In the genomic region with DNA sequence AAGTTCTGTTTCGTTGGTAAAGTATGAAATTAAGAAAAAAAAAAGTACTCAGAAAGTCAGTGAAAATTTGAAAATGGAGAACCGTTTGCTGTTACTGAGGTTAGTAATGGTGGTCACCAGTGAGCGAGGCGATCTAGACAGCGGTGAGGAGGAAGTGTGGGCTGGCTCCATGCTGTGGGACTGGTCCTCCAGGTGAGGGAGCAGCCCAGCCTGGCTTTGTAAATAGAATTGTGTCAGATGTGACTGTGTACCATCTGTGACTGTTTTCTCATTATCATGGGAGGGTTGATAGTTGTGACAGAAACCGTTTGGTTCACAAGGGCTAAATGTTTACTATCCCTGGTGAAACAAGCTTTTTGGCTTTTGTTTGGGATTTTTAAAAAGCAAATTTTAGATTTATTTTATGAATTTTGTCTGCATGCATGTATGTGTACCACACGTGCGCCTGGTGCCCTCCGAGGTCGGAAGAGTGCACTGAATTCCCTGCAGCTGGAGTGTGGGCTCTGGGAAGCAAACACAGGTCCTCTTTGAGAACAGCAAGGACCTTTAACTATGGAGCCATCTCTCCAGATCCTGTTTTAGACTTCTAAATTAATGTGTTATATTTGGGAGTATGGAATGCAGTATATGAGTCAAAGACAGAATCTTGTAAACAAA, we compare ENCODE assay signal across 21 mouse cellular contexts. TPM values are rescaled to one million over a fixed set of nuclear protein-coding genes. Genes with fewer than 3 reads are reported as not detected.
A peak's percentile ranks its signal among the peaks of the same experiment; 100 is the strongest.
DNase-seq lines count a peak whose midpoint lies in the region; ATAC-seq and TF ChIP-seq lines count a peak whose summit lies in the region.
"Had no signal": no experiment of that assay in that cellular context is flagged by ENCODE, and none has a peak within 500 bp of the region (broad histone marks: within the 10 kb centered on the region; RNA-seq: fewer than 3 reads in every experiment).

No protein-coding gene starts in this region.

- no peak overlapping the region for H3K4me3 ChIP-seq in hindbrain, postnatal 0 days (ENCODE audit: low read length)
- H3K4me3 ChIP-seq in hindbrain, embryonic 10.5 days, result no peak overlapping the region
- H3K4me3 ChIP-seq: embryonic facial prominence, embryonic 10.5 days; forebrain, embryonic 13.5 days; gastrocnemius, adult 2 months; heart, embryonic 15.5 days had no signal

- H3K27me3 ChIP-seq in hindbrain, postnatal 0 days (ENCODE audit: insufficient read depth, low read length), result no peaks in the 10 kb centered on the region
- no peaks in the 10 kb centered on the region for H3K27me3 ChIP-seq in hindbrain, embryonic 10.5 days (ENCODE audit: insufficient read depth, poor library complexity, severe bottlenecking)
- H3K27me3 ChIP-seq: forebrain, embryonic 13.5 days; heart, embryonic 15.5 days had no signal

- H3K9me3 ChIP-seq in hindbrain, postnatal 0 days (ENCODE audit: low read length), result no peaks in the 10 kb centered on the region
- no peaks in the 10 kb centered on the region for H3K9me3 ChIP-seq in hindbrain, embryonic 10.5 days
- H3K9me3 ChIP-seq: embryonic facial prominence, embryonic 10.5 days; forebrain, embryonic 13.5 days; heart, embryonic 15.5 days had no signal

- no peak overlapping the region for H3K4me2 ChIP-seq in hindbrain, postnatal 0 days (ENCODE audit: low read depth, low read length)
- H3K4me2 ChIP-seq: forebrain, embryonic 13.5 days; heart, embryonic 11.5 days; heart, embryonic 15.5 days; hindbrain, embryonic 14.5 days had no signal

- H3K4me1 ChIP-seq in hindbrain, postnatal 0 days (ENCODE audit: insufficient read depth, low read length), result peaks cover 10% of the 10 kb centered on the region
- H3K4me1 ChIP-seq in hindbrain, embryonic 10.5 days (replicated peaks), result peaks cover 14% of the 10 kb centered on the region; the same call in 1 of the 2 replicates

- no peak for TF ChIP-seq CTCF in hindbrain, postnatal 0 days (IDR thresholded peaks at IDR 0.05; ENCODE audit: low read depth)

- no peak overlapping the region for H3K9ac ChIP-seq in hindbrain, postnatal 0 days (replicated peaks; ENCODE audit: low read length)
- H3K9ac ChIP-seq: forebrain, embryonic 13.5 days; forebrain, postnatal 0 days; heart, embryonic 15.5 days; hindbrain, embryonic 14.5 days had no signal

- peak; percentile 52 to 61 for DNase-seq in cerebellum, adult 18-20 months
- no peak for DNase-seq in hindbrain, postnatal 0 days (ENCODE audit: low spot score)
- no peak for DNase-seq in hindbrain, embryonic 10.5 days (ENCODE audit: low spot score)
- DNase-seq in cerebellum, adult 9-11 months, result peak; percentile 71
- DNase-seq in cerebellum, postnatal 36 days, result peak; percentile 46 to 59
- no peak for DNase-seq in c-Kit-positive CD71-positive TER-119-positive erythroid progenitor cells, embryonic 14.5 days (ENCODE audit: low spot score)
- DNase-seq: adrenal gland, postnatal 10 days; forebrain, postnatal 0 days; gastrocnemius, adult 2 months; gastrocnemius, postnatal 36 days; heart, adult 18-20 months; heart, postnatal 14 days; kidney, adult 2 months had no signal

- WGBS in hindbrain, postnatal 0 days, result 78% methylated on average over 10 of the region's 10 CpGs
- 88% methylated on average over 10 of the region's 10 CpGs for WGBS in hindbrain, embryonic 10.5 days

- 0 out of 2 replicates have a peak overlapping the region, but pooled peaks have one; percentile 1 for H3K27ac ChIP-seq in hindbrain, postnatal 0 days
- no peak overlapping the region for H3K27ac ChIP-seq in hindbrain, embryonic 10.5 days
- H3K27ac ChIP-seq: embryonic facial prominence, embryonic 10.5 days; forebrain, embryonic 13.5 days; gastrocnemius, adult 2 months; heart, embryonic 15.5 days; hindbrain, embryonic 14.5 days had no signal

- ATAC-seq in cerebellum, adult (ENCODE audit: insufficient number of reproducible peaks, low FRiP score, low TSS enrichment), result no peak
- ATAC-seq in hindbrain, postnatal 0 days, result no peak
- ATAC-seq in frontal cortex, adult (ENCODE audit: low TSS enrichment), result no peak
- ATAC-seq: forebrain, embryonic 13.5 days; forebrain, postnatal 0 days; intestine, embryonic 16.5 days had no signal

- H3K36me3 ChIP-seq in hindbrain, postnatal 0 days (ENCODE audit: insufficient read depth, low read length), result no peaks in the 10 kb centered on the region
- peaks cover 8% of the 10 kb centered on the region for H3K36me3 ChIP-seq in hindbrain, embryonic 10.5 days
- H3K36me3 ChIP-seq: heart, embryonic 15.5 days had no signal

RNA-seq across cellular contexts. Expression of gene Plekha5, which starts 56.7 kb away (rescaled TPM):
- 34.4 and 37.8 TPM in 2 replicates for total RNA-seq in hindbrain, postnatal 0 days (2014; rRNA removed)
- 29.3 and 29.9 TPM in 2 replicates for polyA plus RNA-seq in hindbrain, postnatal 0 days (2015; fragmentation: Nextera tagmentation; extraction: Ambion mirVana)
- polyA plus RNA-seq in hindbrain, embryonic 10.5 days (2016; fragmentation: Nextera tagmentation; extraction: Ambion mirVana), result 35.5 and 43.1 TPM in 2 replicates

Comparison
In these comparisons a context has a peak if more than half of its experiments do, and no peak if none do; other contexts are left out.
1. DNase-seq: peak in cerebellum, adult 18-20 months (2 of 2), cerebellum, adult 9-11 months (single experiment) and cerebellum, postnatal 36 days (2 of 2); none in hindbrain, postnatal 0 days (single experiment), hindbrain, embryonic 10.5 days (single experiment) and c-Kit-positive CD71-positive TER-119-positive erythroid progenitor cells, embryonic 14.5 days (single experiment).